Mouse (Mus musculus): ENCODE results near the gene Runx1.

Gene Runx1

DNA sequence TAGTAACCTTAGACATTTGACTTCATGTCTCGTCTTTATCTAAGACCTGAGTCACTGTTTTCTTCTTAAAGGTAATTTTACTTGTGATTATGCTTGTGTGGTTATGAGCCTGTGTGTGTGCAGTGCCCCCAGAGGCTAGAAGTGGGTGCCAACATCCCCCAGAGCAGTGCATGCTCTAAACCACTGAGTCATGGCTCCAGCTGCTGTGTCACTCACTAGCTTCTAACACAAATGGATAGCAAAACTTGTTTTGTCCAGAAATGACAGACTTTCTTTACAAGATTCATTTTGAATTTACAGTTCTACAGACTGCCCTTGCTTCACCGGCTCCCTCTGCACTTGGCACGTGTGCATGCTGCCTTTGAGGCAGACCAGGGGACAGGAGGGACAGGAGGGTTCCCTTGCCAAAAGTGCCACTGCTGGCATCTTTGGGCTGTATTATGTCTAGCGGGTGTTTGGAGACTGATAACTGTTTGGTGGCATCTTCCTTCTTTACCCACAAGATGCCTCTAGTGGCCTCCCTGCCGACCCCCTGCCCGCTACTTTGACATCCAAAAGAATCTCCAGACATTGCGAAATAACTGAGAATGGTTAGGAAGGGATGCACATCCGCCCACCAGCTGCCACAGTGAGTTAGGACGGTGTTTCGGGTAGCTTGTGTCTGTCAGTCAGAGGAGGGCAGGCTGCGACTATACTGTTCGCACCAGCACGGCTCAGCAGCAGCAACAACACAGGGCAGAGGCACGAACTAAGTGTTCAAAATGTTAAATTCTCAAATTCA, 217.6 kb downstream of the Runx1 start:
- DNase-seq, result no peak

- no peak for DNase-seq
These were observed 219.4 kb downstream of the Runx1 start for GRCm38 (mm10) chr16:92606491-92606965.

DNA sequence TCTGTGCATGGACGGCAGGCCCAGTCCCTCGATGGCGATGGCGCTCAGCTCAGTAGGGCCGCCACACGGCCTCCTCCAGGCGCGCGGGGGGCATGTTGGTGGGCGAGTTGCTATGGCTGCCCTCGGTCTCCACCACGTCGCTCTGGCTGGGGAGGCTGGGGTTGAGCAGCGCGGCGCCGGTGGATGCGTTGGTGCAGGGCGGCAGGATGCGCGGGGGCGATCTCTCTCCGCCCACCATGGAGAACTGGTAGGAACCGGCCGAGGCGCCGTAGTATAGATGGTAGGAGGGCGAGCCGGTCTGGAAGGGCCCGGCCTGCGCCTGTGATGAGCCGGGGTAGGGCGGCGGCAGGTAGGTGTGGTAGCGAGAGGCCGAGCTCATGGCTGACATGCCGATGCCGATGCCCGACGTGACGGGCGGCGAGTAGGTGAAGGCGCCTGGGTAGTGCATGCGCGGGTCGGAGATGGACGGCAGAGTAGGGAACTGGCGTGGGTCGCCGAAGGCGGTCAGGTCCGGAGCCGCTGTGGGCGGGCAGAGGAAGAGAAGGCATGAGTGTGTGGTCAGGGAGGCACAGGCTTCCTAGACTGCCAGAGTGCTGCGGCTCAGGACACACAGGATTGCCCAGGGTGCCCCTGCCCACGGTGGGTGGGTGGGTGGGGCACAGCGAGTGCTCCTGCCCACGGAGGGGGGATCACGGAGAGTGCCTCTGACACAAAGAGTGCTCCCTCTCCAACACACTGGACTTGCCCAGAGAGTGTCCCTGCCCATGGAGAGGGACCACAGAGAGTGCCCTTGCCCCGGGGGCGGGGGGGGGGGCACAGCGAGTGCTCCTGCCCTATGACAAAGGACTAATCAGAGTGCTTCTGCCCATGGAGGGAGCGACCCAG, 220.1 kb downstream of the Runx1 start:
- DNase-seq, result peak; percentile 24

GRCm38 (mm10) chr16:92602504-92602903, 223.4 kb downstream of the Runx1 start:
- no peak for DNase-seq

- no peak for DNase-seq
These were observed 224.6 kb downstream of the Runx1 start for GRCm38 (mm10) chr16:92601270-92601826.

DNA sequence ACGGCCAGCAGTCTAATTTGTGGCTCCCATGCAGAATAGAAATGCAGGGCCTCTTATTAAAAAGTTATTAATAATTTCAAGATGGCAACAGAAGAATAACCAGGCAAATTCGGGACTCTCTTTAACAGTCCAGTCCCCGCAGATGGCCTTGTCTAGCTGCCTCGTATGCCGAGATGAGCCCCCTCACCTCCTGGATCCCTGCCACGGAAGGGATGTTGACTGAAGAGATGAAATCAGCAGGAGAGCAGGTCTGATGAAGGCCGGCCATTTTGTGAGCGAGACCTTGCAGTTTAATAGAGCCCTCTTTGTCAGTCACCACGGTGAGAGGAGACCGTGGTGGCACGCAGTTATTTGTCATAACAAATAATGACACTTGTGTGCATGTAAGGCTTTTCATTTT, 226.5 kb downstream of the Runx1 start:
- no peak for DNase-seq

GRCm38 (mm10) chr16:92597655-92598054, 228.3 kb downstream of the Runx1 start:
- DNase-seq, result no peak

GRCm38 (mm10) chr16:92592207-92592606, 233.7 kb downstream of the Runx1 start:
- no peak for DNase-seq

DNA sequence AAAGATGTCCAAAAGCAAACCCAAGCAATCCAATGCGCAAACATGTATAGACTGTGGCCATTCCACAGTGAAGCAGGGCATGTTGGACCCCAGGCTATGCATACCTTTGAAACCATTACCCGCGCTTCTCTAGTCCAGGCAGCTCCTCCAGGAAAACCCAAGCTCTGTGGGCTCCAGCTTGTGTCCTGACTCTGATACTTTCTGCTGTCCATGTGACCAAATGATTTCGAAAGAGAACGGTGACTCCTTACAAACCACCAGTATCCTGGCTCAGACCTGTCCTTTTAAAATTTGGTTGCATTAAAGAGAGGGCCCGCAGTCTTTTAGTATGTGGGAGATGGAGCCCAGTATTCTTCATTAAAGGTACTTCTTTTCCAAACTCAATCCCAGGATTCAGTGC, 234.2 kb downstream of the Runx1 start:
- DNase-seq, result no peak

DNA sequence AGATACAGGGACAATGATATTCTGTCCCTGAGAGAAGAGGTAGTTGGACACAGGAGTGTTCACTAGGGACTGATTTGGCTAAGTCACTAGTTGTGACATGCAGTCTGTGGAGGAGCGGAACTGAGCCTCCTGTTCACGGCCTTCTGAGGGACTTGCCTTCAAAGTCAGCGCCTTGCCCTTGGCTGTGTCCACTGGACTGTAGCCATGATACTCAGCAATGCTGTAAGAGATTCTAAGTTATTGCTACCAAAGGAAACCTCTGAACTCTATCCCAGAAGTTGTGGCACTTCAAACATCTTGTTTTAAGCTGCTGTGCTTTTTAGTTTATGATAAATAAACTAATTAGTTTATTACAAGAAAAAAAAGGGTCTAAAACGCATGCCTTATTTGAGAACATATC, 238.1 kb downstream of the Runx1 start:
- DNase-seq, result no peak

- DNase-seq, result no peak
These were observed 244.2 kb downstream of the Runx1 start for GRCm38 (mm10) chr16:92581767-92582166.

DNA sequence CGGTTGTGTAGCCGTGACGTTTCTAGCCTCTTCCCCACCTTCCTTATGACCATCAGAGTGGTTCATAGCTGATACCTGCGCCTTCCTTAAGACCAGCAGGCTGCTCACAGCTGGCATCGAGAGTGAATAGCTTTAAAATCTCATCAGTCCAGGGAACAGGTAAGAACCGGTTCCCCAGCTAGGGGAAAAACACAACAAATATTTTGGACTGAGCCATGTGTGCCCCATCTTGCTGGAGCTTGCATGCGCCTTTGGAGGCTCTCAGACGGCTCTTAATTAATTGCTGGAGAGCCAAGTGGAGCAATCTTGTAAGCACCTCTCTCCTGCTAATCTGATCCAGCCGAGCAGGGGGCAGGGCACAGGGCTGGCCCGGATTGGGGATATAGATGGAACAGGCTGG, 245.0 kb downstream of the Runx1 start:
- no peak for DNase-seq

GRCm38 (mm10) chr16:92578915-92579653, 246.9 kb downstream of the Runx1 start:
- DNase-seq, result no peak

- DNase-seq, result no peak
These were observed 248.6 kb downstream of the Runx1 start for GRCm38 (mm10) chr16:92577381-92577780.

DNA sequence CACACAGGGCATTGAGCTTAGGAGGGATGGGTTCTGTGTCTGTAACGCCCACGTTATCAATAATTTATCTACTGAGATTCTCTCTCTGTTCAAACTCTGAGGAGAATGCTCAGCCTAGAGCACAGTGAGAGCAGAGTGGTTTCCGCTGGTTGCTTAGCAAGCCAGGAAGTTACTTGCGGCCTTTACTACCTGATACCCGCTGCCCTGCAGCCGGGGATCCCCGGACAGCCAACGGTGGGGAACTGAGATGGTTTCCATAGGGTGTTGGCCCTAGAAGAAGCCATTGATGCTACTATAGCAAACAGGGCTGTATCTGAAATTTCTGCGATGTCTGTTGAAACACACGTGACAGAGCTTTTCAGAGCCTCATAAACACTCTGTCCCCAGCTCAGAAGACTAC, 250.2 kb downstream of the Runx1 start:
- DNase-seq, result no peak

GRCm38 (mm10) chr16:92573193-92573592, 252.8 kb downstream of the Runx1 start:
- no peak for DNase-seq

DNA sequence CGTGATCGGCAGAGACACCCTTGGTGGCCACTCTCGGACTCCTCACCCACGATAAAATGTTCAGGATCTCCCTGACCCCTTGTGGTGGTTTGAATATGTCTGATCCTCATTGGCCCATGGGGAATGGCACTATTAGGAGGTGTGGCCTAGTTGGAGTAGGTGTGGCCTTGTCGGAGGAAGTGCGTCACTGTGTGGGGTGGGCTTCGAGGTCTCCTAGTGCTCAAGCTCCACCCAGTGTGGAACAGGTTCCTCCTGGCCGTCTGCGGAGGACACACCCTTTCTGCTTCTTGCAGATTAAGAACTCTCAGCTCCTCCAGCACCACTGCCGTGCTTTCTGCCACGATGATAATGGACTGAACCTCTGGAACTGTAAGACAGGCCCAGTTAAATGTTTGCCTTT, 254.7 kb downstream of the Runx1 start:
- DNase-seq, result no peak

GRCm38 (mm10) chr16:92566146-92566545, 259.8 kb downstream of the Runx1 start:
- DNase-seq, result no peak

GRCm38 (mm10) chr16:92565708-92566107, 260.2 kb downstream of the Runx1 start:
- peak; percentile 91 for DNase-seq

DNA sequence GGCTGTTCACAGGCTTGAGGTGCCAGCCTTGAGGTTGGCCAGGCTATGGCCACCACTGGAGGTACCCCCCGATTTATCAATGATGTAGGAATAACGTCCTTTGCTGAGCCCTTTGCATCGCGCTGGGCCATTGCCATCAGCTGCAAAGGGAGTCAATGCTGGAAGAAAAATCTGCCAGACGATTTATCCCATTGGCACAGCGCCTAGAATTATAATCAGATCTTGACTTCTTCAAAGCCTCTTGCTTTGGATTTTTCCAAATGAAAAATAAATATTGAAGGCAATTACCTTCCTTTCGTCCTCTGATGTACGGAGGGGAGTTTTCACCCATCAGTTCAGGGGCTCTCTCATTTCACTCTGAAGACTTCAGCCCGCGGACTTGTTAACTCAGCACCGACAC, 260.7 kb downstream of the Runx1 start:
- peak; percentile 21 for DNase-seq

DNA sequence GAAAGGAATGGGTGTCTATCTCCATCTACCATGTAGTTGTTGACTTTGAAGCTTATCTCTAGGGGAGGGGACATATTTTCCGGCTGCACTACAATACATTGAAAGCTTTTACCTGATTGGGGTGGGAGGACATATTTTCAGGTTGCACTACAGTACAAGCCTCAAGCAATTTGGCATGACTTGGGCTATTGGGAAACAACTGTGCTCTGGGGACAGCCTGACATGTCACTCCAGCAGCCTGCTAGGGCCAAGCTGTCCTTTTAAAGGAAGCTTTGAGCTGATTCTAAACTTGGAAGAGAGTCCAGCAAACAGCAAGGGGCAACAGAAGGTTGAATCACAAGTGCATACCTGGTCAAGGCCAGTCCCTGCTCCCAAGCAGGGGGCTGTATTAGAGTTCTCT, 270.9 kb downstream of the Runx1 start:
- no peak for DNase-seq

- DNase-seq, result no peak
These were observed 273.1 kb downstream of the Runx1 start for GRCm38 (mm10) chr16:92552858-92553257.

- no peak for DNase-seq
These were observed 273.9 kb downstream of the Runx1 start for GRCm38 (mm10) chr16:92552106-92552382.

All from right cerebral cortex, postnatal 4 days (tissue).